Mouse (Mus musculus): ENCODE measurements around the gene Slc50a1. TPM values are rescaled to one million over a fixed set of nuclear protein-coding genes. Genes with fewer than 3 reads are reported as not detected.
A peak's percentile ranks its signal among the peaks of the same experiment; 100 is the strongest.

Slc50a1 gene
- 71.8 and 72.2 TPM in 2 replicates for polyA plus RNA-seq (2015; fragmentation: Nextera tagmentation; extraction: Ambion mirVana)

DNA sequence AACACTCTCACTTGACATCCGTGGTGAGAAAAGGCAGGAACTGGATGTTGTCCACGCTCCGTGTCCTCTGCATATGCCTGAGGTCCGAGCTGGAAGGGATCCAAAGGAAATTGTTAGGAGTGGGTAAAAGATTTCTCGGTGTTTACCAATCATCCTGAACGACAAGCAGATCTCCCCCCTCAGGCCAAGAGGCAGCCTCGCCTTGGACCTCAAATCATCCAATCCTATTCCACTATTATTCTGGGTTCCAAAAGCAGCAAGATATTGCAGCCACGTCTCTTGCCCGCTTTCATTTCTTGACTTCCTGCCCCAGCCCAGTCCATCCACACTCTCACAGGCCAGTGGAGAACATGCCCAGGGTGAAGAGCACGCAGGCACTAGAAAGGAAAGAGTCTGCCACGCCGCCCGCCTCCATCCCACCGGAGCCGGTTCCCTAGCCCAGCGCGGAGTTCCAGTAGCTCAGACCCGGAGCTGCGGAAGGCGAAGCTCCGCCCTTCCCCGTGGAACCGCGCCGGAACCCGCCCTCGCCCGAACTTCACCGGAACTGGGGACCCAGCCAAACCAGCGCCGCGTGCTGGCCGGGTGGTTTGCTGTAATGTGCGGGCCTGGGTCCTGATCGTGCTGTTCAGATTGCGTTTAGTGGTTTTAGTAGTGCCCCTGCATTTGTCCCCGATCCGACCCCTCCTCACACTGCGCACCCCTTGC is at the start of gene Slc50a1:
TSS of gene Slc50a1 (minus strand) at position 520 of the 705 bp plus-strand sequence.
- Histone ChIP-seq H3K9ac (peak within 1 kb of the TSS; percentile 41), H3K27me3 (no peaks in the 10 kb centered on the region), H3K36me3 (peaks cover 30% of the 10 kb centered on the region), H3K27ac (replicated peaks) (peak within 1 kb of the TSS; percentile 87), H3K4me1 (peaks cover 57% of the 10 kb centered on the region), H3K4me3 (replicated peaks) (peak within 1 kb of the TSS; percentile 53), H3K9me3 (replicated peaks) (no peaks in the 10 kb centered on the region), H3K4me2 (replicated peaks) (peak within 1 kb of the TSS; percentile 70)
- peak; percentile 76 for ATAC-seq (ENCODE audit: insufficient number of reproducible peaks, low FRiP score, low TSS enrichment, low read depth)
- 2% methylated on average over 38 of the region's 39 CpGs for WGBS

DNA sequence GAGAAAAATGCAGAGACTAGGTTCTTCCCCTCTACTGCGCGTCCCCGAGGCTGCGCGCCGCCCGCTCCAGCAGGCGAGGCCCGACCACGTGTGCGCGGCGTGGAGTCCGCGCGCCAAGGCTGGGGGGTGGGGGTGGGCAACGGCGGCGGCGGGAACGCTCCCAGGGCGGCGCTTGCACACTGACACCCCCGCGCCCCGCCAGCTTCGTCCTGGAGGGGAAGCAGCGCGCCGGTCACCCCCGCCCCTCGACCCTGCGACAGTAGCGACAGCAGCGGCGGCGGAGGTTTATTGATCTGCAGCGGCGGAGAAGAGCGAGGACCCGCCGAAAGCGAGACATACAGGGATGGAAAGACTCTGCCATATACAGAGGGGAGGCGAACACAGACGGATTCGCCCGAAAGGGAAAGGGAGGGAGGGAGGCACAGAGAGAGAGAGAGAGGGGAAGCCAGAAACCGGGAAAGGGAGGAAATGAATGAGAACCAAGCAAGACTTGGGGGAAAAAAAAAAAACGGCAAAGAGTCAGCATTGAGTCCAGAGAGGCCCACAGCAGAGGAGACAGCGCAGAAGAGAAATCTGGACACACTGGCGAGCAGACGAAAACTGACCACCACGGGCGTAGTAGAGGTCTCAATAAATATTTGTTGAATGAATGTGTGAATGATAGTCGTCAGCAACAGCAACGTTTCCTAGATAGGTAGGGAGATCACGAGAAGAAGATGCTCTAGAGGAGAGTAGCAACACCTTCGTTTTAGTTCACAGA is 49.4 kb upstream of the Slc50a1 start:
- Histone ChIP-seq H3K4me1 (peaks cover 81% of the 10 kb centered on the region), H3K27me3 (peaks cover 28% of the 10 kb centered on the region), H3K27ac (replicated peaks) (peak overlapping the region; percentile 63; the same call in 1 of the 2 replicates)

GRCm38 (mm10) chr3:89318971-89319590 is 48.7 kb upstream of the Slc50a1 start:
- peak overlapping the region; percentile 31; the same call in 1 of the 2 replicates for H3K9ac ChIP-seq
- ATAC-seq (ENCODE audit: insufficient number of reproducible peaks, low FRiP score, low TSS enrichment, low read depth): no peak; the same call in 1 of the 2 replicates
- peaks cover 28% of the 10 kb centered on the region for H3K27me3 ChIP-seq
- H3K27ac ChIP-seq (replicated peaks): peak overlapping the region; percentile 63; the same call in 1 of the 2 replicates
- H3K9me3 ChIP-seq (replicated peaks): no peaks in the 10 kb centered on the region
- H3K4me1 ChIP-seq: peaks cover 85% of the 10 kb centered on the region
- no peaks in the 10 kb centered on the region for H3K36me3 ChIP-seq
- peak overlapping the region; percentile 64 for H3K4me3 ChIP-seq (replicated peaks)
- WGBS: 7% methylated on average over 21 of the region's 21 CpGs
- peak overlapping the region; percentile 98 for H3K4me2 ChIP-seq (replicated peaks)

More for the DNA sequence above, 49.4 kb upstream of the Slc50a1 start:
- H3K36me3 ChIP-seq: no peaks in the 10 kb centered on the region
- no peak for ATAC-seq (ENCODE audit: insufficient number of reproducible peaks, low FRiP score, low TSS enrichment, low read depth)
- H3K4me2 ChIP-seq (replicated peaks): peak overlapping the region; percentile 98
- H3K9me3 ChIP-seq (replicated peaks): no peaks in the 10 kb centered on the region
- H3K4me3 ChIP-seq (replicated peaks): peak overlapping the region; percentile 64
- H3K9ac ChIP-seq: peak overlapping the region; percentile 31
- WGBS: 2% methylated on average over 58 of the region's 58 CpGs

GRCm38 (mm10) chr3:89318316-89318715 is 47.9 kb upstream of the Slc50a1 start:
- no peaks in the 10 kb centered on the region for H3K36me3 ChIP-seq
- no peak for ATAC-seq (ENCODE audit: insufficient number of reproducible peaks, low FRiP score, low TSS enrichment, low read depth)
- H3K27ac ChIP-seq (replicated peaks): 0 out of 2 replicates have a peak overlapping the region, but pooled peaks have one; percentile 63
- H3K27me3 ChIP-seq: peaks cover 28% of the 10 kb centered on the region
- H3K9ac ChIP-seq: no peak overlapping the region
- H3K9me3 ChIP-seq (replicated peaks): no peaks in the 10 kb centered on the region
- H3K4me2 ChIP-seq (replicated peaks): peak overlapping the region; percentile 98; the same call in 1 of the 2 replicates
- WGBS: 61% methylated on average over 8 of the region's 8 CpGs
- H3K4me1 ChIP-seq: peaks cover 85% of the 10 kb centered on the region
- H3K4me3 ChIP-seq (replicated peaks): 0 out of 2 replicates have a peak overlapping the region, but pooled peaks have one; percentile 8

DNA sequence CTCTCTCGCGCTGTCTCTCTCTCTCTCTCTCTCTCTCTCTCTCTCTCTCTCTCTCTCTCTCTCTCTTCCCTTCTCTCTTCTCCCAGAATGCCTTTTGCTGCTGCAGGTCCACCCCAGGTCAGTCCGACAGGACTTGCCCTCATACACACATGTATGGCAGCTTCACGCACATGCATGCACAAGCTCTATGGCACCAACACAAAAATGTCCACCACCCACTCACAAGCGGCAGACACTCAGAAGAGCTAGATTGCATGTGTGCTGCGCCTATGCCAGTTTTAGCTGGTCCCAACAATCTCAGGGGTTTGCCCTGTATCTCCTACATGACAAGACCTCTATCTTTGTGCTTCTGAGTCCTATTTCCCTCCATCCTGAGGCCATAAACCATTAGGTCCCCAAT is 46.9 kb upstream of the Slc50a1 start:
- 55% methylated on average over 6 of the region's 6 CpGs for WGBS
- ATAC-seq (ENCODE audit: insufficient number of reproducible peaks, low FRiP score, low TSS enrichment, low read depth): no peak
- Histone ChIP-seq H3K4me3 (replicated peaks) (no peak overlapping the region), H3K9me3 (replicated peaks) (no peaks in the 10 kb centered on the region), H3K27ac (replicated peaks) (no peak overlapping the region), H3K9ac (no peak overlapping the region), H3K4me2 (replicated peaks) (peak overlapping the region; percentile 59; the same call in 1 of the 2 replicates), H3K36me3 (no peaks in the 10 kb centered on the region), H3K27me3 (peaks cover 28% of the 10 kb centered on the region), H3K4me1 (peaks cover 78% of the 10 kb centered on the region)

GRCm38 (mm10) chr3:89316833-89317232 is 46.5 kb upstream of the Slc50a1 start:
- ATAC-seq (ENCODE audit: insufficient number of reproducible peaks, low FRiP score, low TSS enrichment, low read depth): peak; percentile 5; the same call in 1 of the 2 replicates
- H3K9me3 ChIP-seq (replicated peaks): no peaks in the 10 kb centered on the region
- H3K4me3 ChIP-seq (replicated peaks): 0 out of 2 replicates have a peak overlapping the region, but pooled peaks have one; percentile 32
- WGBS: 0% methylated on average over 4 of the region's 4 CpGs
- peaks cover 28% of the 10 kb centered on the region for H3K27me3 ChIP-seq
- H3K4me2 ChIP-seq (replicated peaks): peak overlapping the region; percentile 59; the same call in 1 of the 2 replicates
- H3K27ac ChIP-seq (replicated peaks): no peak overlapping the region
- no peak overlapping the region for H3K9ac ChIP-seq
- peaks cover 74% of the 10 kb centered on the region for H3K4me1 ChIP-seq
- H3K36me3 ChIP-seq: no peaks in the 10 kb centered on the region

DNA sequence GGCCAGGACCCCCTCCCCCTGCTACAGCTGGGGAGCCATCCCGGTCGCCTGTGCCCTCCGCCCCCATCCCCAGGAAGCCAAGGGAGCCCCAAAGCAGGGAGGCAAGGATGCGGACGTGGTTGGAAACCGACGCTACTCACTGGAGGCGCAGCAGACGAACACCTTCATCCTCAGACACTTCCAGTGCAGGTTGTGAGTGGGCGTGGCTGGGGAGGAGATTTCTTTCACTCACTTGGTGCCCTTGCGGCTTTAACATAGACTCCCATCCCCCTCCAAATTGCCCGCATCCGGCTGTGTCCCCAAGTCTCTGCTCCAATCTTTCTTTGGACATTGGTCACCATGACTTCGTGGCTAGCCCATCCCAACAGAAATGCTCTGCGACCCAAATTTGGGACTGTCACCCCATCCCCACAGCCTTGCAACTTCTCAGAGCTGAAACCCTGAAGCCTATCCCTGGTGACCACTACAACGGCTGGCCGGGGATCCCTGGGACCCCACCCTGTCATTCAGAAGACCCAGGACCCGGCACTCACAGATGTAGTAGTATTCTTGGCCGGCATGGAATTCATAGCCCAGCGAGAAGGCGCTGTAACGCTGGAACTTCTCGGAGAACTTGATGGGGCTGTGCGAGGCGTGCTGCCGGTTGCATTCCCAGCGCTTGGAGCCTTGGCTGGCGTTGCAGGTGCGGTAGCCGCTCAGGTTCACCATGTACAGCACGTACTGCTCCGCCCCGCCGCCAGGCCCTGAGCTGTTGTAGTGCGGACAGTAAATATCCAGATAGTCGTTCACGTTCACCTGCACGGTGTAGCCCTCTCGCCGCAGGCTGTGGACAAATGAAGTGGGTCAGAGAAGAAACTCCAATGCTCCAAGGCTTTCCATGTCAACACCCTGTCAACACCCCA is 45.8 kb upstream of the Slc50a1 start:
- Histone ChIP-seq H3K4me3 (replicated peaks) (peak overlapping the region; percentile 32), H3K4me1 (peaks cover 68% of the 10 kb centered on the region), H3K36me3 (no peaks in the 10 kb centered on the region), H3K4me2 (replicated peaks) (peak overlapping the region; percentile 59), H3K27ac (replicated peaks) (no peak overlapping the region; the same call in 1 of the 2 replicates), H3K27me3 (peaks cover 28% of the 10 kb centered on the region), H3K9me3 (replicated peaks) (no peaks in the 10 kb centered on the region), H3K9ac (no peak overlapping the region)
- 10% methylated on average over 38 of the region's 40 CpGs for WGBS
- no peak for ATAC-seq (ENCODE audit: insufficient number of reproducible peaks, low FRiP score, low TSS enrichment, low read depth)

- Histone ChIP-seq H3K9me3 (replicated peaks) (no peaks in the 10 kb centered on the region), H3K36me3 (no peaks in the 10 kb centered on the region), H3K4me2 (replicated peaks) (peak overlapping the region; percentile 59), H3K27ac (replicated peaks) (no peak overlapping the region), H3K4me1 (peaks cover 59% of the 10 kb centered on the region), H3K27me3 (peaks cover 25% of the 10 kb centered on the region), H3K9ac (peak overlapping the region; percentile 28; the same call in 1 of the 2 replicates), H3K4me3 (replicated peaks) (peak overlapping the region; percentile 32)
- no peak for ATAC-seq (ENCODE audit: insufficient number of reproducible peaks, low FRiP score, low TSS enrichment, low read depth)
- WGBS: 6% methylated on average over 26 of the region's 26 CpGs
Measured at GRCm38 (mm10) chr3:89315195-89315929, 45.0 kb upstream of the Slc50a1 start.

- Histone ChIP-seq H3K4me3 (replicated peaks) (no peak overlapping the region), H3K9ac (0 out of 2 replicates have a peak overlapping the region, but pooled peaks have one; percentile 28), H3K9me3 (replicated peaks) (no peaks in the 10 kb centered on the region), H3K4me1 (peaks cover 54% of the 10 kb centered on the region), H3K4me2 (replicated peaks) (peak overlapping the region; percentile 59; the same call in 1 of the 2 replicates), H3K36me3 (no peaks in the 10 kb centered on the region), H3K27me3 (peaks cover 20% of the 10 kb centered on the region), H3K27ac (replicated peaks) (no peak overlapping the region)
- no peak for ATAC-seq (ENCODE audit: insufficient number of reproducible peaks, low FRiP score, low TSS enrichment, low read depth)
- 31% methylated on average over 2 of the region's 2 CpGs for WGBS
Measured at GRCm38 (mm10) chr3:89314791-89315190, 44.4 kb upstream of the Slc50a1 start.

All from embryonic facial prominence, embryonic 15.5 days (tissue).